Mouse (Mus musculus) intestine, embryonic 16.5 days (tissue): ENCODE results near the gene Kcnmb4. TPM values are rescaled to one million over a fixed set of nuclear protein-coding genes. Genes with fewer than 3 reads are reported as not detected.

Source experiments
- ATAC-seq: fragments of 200-750 bp; cut with Nextera tagmentation; 2 replicates; pipeline ENCODE4 v1.8.0; 2017; ENCODE audit warnings: moderate TSS enrichment, moderate library complexity
- H3K27ac ChIP-seq: fragments of 300-500 bp; sonication (generic); 2 replicates; pipeline ENCODE4 v1.5.1; 2014; ENCODE audit warnings: mild to moderate bottlenecking, low read length
- H3K27me3 ChIP-seq: fragments of 300-500 bp; sonication (generic); replicated peaks from 2 replicates; pipeline ENCODE4 v1.6.1; 2014; ENCODE audit warnings: low read length, control low read depth, mixed read lengths; ENCODE audit not compliant: control insufficient read depth, insufficient read depth
- H3K36me3 ChIP-seq: fragments of 300-500 bp; sonication (generic); 2 replicates; pipeline ENCODE4 v1.6.1; 2014; ENCODE audit warnings: low read length, control low read depth; ENCODE audit not compliant: control insufficient read depth, insufficient read depth
- H3K4me1 ChIP-seq: fragments of 300-500 bp; sonication (generic); 2 replicates; pipeline ENCODE4 v1.6.1; 2014; ENCODE audit warnings: low read length, control low read depth, mixed read lengths; ENCODE audit not compliant: control insufficient read depth, insufficient read depth
- H3K4me2 ChIP-seq: fragments of 300-500 bp; sonication (generic); 2 replicates; pipeline ENCODE4 v1.6.1; 2014; ENCODE audit warnings: low read depth, low read length, control low read depth
- H3K4me3 ChIP-seq: fragments of 300-500 bp; sonication (generic); 2 replicates; pipeline ENCODE4 v1.5.1; 2014; ENCODE audit warnings: mild to moderate bottlenecking, low read length
- H3K9ac ChIP-seq: fragments of 300-500 bp; sonication (generic); 2 replicates; pipeline ENCODE4 v1.6.1; 2014; ENCODE audit warnings: low read depth, low read length
- H3K9me3 ChIP-seq: fragments of 300-500 bp; sonication (generic); 2 replicates; pipeline ENCODE4 v1.6.1; 2016; ENCODE audit warnings: low read length, control low read depth; ENCODE audit not compliant: control insufficient read depth
- WGBS: fragments of 180-500 bp; shearing (Covaris S2); extraction: QIAGEN DNeasy Blood & Tissue Kit; methylation state at CpG from one replicate; pipeline ENCODE4 v1.1.7; 2014; 5-methylcytosine and 5-hydroxymethylcytosine counted together
- polyA plus RNA-seq: library from polyadenylated mRNA; unstranded; fragments of >200 nt; fragmentation: Nextera tagmentation; extraction: Ambion mirVana; gene quantifications from 2 replicates; pipeline ENCODE4 v1.2.1, GENCODE M21; 2015

Gene Kcnmb4
- polyA plus RNA-seq, 1 experiment from 2014 or later, result 1.9 TPM

DNA sequence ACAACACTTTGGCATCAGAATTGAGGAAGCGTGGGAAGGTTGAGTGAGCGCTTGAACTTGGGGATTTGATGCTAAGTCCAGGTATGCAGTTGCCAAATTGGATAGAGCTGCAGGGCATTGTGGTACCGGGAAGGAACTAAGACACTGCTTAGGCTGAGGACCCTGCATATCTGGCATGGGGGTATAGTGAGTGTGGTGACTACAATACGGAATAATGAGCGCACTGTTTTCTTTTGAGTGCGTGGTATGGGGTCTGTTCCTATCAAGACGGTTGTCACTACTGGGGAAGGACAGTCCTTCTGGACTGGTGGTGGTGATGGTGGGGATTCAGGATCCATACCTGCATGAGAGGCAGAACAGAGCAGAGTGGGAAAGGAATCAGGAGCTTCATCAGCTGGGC, 32.7 kb downstream of the Kcnmb4 start:
- ATAC-seq, result no peak
- Histone ChIP-seq H3K9me3 (peaks cover 3% of the 10 kb centered on the region; the same call in 1 of the 2 replicates), H3K27ac (no peak overlapping the region), H3K4me3 (no peak overlapping the region), H3K4me2 (no peak overlapping the region), H3K36me3 (no peaks in the 10 kb centered on the region), H3K27me3 (no peaks in the 10 kb centered on the region), H3K4me1 (no peaks in the 10 kb centered on the region), H3K9ac (no peak overlapping the region)
- WGBS, result 97% methylated on average over 7 of the region's 7 CpGs

DNA sequence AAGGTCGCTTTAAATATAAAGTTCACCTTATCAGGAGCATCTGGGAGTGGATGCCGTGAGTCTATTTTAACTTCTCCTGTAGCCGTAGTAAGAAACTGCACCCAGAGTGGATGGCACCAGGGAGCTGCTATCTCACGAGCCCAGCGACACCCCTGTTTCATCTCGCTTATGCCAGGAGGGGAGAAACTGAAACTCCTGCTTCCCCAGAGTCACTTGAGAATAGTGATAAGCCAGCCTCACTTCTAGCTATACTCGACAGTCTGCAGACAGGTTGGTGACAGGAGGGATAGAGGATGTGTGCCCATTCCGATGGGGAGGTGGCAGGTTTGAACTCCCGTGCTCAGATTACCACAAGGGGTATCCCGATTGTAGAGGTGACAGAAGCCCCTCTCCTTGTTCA, 33.6 kb downstream of the Kcnmb4 start:
- no peak for ATAC-seq
- Histone ChIP-seq H3K4me3 (no peak overlapping the region), H3K27ac (no peak overlapping the region), H3K9ac (no peak overlapping the region), H3K9me3 (peaks cover 3% of the 10 kb centered on the region; the same call in 1 of the 2 replicates), H3K4me2 (no peak overlapping the region), H3K36me3 (no peaks in the 10 kb centered on the region), H3K27me3 (no peaks in the 10 kb centered on the region), H3K4me1 (no peaks in the 10 kb centered on the region)
- WGBS, result 89% methylated on average over 10 of the region's 10 CpGs

DNA sequence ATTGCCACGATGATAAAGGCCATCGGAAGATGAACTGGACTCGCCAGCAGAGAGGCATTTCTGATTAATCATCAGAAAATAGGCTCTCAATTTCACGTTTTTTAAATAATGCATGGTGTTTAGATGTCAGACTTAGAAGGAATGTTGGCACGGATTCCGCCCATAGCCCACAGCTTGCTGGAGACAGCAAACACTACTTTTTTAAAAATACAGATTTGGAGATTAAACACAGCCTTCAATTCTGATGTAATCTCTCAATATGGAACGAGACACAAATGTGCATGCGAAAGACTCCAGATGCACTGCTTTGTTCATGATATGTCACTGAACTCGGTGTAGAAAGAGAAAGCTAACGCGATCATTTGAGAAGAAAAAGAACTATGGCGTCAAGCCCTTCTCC, 38.2 kb downstream of the Kcnmb4 start:
- Histone ChIP-seq H3K4me2 (no peak overlapping the region), H3K4me1 (no peaks in the 10 kb centered on the region), H3K9ac (no peak overlapping the region), H3K36me3 (no peaks in the 10 kb centered on the region), H3K4me3 (no peak overlapping the region), H3K27ac (no peak overlapping the region), H3K27me3 (no peaks in the 10 kb centered on the region), H3K9me3 (peaks cover 3% of the 10 kb centered on the region; the same call in 1 of the 2 replicates)
- ATAC-seq, result no peak
- 75% methylated on average over 12 of the region's 12 CpGs for WGBS

DNA sequence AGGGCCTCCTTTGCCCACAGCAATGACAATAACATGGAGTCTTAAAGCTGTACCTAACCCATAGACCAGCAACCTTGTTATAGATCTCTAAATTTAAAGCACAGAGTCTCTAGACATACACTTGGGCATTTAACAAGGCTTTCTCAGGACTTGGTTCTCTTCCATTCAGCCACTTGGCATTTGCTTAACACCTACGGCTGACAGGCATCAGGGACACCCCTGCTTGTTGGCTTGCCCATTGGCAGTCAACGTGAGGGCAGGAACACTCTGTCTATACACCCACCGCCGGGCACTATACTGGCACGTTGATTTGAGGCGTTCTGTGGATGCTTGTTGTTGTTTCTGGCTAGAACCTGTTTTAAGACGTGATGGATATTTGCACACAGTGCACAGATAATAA, 41.3 kb downstream of the Kcnmb4 start:
- Histone ChIP-seq H3K27me3 (no peaks in the 10 kb centered on the region), H3K4me3 (no peak overlapping the region), H3K27ac (no peak overlapping the region), H3K36me3 (no peaks in the 10 kb centered on the region), H3K4me1 (no peaks in the 10 kb centered on the region), H3K4me2 (no peak overlapping the region), H3K9ac (no peak overlapping the region), H3K9me3 (no peaks in the 10 kb centered on the region)
- 88% methylated on average over 7 of the region's 7 CpGs for WGBS
- no peak for ATAC-seq

DNA sequence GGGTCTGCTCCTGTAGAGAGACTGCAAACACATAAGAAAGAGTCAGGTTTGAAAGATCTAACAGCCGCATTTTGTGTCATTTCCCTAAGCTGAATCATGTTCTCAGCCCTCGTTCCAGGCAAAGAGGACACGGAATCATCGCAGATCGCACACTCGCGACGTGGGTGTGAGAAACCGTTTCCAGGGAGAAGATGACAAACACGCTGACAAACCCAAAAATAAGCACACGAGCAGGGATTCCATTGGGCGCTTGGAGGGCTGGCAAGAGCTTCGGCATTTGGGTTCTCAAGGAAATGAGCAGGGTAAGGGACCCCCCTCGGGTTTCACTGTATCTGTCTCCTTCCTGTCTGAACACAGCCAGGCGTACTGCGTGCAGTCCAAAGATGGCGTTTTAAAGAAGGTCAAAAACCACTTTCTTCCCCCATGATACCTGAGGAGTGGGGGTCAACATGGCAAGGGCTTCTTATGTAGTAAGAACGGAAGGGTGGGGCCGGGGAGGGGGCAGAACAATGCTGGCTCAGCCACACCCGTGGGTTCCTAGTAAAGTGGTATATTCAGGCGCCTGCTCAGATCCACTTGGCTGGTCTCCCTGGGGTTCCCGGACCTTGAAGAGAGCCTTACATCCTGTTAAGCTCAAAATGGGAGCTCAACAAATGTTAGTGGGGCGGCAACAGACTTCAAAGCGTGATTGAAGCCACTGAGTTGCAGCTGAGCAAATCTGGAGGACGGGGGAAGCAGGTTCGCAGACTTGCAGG, 45.5 kb downstream of the Kcnmb4 start:
- no peak for ATAC-seq
- WGBS, result 93% methylated on average over 26 of the region's 26 CpGs
- no peaks in the 10 kb centered on the region for H3K36me3 ChIP-seq
- H3K9ac ChIP-seq, result no peak overlapping the region
- no peak overlapping the region for H3K4me3 ChIP-seq
- no peaks in the 10 kb centered on the region for H3K9me3 ChIP-seq
- H3K4me2 ChIP-seq, result no peak overlapping the region
- no peak overlapping the region for H3K27ac ChIP-seq
- H3K27me3 ChIP-seq, result no peaks in the 10 kb centered on the region
- H3K4me1 ChIP-seq, result no peaks in the 10 kb centered on the region

DNA sequence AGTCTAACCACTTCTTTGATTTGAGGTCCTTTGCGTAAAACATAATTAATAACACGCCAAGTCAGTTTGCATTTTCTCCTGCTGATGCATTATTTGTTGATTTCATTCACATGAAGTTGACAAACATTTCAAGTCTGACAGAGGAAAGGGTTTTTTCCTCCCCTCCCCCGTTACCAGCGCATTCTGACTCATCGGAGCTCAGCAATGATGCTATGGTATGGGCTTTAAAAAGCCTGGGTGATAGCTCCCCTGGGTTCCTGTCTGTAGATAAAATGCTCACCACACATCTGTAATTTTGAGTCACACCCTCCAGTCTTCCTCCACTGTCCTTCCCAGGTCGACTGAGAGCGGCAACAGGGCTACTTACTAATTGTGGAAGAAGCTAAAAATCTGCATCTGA, 47.5 kb downstream of the Kcnmb4 start:
- H3K36me3 ChIP-seq, result no peaks in the 10 kb centered on the region
- no peak overlapping the region for H3K4me2 ChIP-seq
- H3K27ac ChIP-seq, result no peak overlapping the region
- no peaks in the 10 kb centered on the region for H3K4me1 ChIP-seq
- H3K4me3 ChIP-seq, result no peak overlapping the region
- WGBS, result 87% methylated on average over 7 of the region's 7 CpGs
- no peak overlapping the region for H3K9ac ChIP-seq
- H3K9me3 ChIP-seq, result no peaks in the 10 kb centered on the region
- ATAC-seq, result no peak
- no peaks in the 10 kb centered on the region for H3K27me3 ChIP-seq

DNA sequence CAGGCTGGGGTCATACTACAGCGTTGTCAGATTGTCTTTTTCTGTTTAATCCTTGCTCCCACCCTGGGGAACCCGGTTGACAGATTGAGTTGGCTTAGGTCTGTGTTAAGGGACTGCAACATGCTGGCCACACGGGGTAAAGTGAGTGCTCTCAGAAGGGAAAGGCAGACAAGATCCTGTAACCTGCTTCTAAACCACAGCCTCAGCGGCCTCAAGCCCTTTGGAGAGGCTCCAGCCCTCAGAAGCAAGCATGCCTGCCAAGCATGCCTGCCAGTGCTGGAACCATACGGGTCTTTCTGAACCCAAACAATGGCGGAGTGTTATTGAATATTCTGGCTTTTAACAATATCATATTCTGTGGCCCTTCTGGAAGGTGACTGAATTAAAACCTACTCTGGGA, 48.8 kb downstream of the Kcnmb4 start:
- ATAC-seq, result no peak
- 86% methylated on average over 6 of the region's 6 CpGs for WGBS
- no peak overlapping the region for H3K9ac ChIP-seq
- no peaks in the 10 kb centered on the region for H3K27me3 ChIP-seq
- no peak overlapping the region for H3K27ac ChIP-seq
- no peaks in the 10 kb centered on the region for H3K9me3 ChIP-seq
- H3K36me3 ChIP-seq, result no peaks in the 10 kb centered on the region
- no peak overlapping the region for H3K4me2 ChIP-seq
- no peaks in the 10 kb centered on the region for H3K4me1 ChIP-seq
- no peak overlapping the region for H3K4me3 ChIP-seq

DNA sequence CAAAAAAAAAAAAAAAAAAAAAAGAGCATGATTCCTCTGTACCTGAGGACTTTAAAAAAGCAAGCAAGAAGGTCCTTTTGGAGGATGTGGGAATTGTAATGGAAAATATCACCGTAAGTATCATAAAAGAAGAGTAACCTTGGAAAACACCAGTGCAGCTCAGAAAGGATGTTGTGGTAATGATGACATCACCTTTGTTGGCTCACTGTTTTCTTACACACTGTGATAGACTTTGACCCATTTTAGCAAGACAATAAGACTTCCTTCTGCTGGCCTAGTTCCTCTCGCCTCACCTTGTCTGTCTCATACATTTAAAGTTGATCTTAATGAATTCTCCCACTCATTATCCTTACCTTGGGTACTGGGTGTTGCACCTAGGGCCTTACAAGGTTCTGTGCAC, 51.1 kb downstream of the Kcnmb4 start:
- H3K9me3 ChIP-seq, result no peaks in the 10 kb centered on the region
- H3K4me3 ChIP-seq, result no peak overlapping the region
- no peak overlapping the region for H3K4me2 ChIP-seq
- no peak overlapping the region for H3K27ac ChIP-seq
- H3K4me1 ChIP-seq, result no peaks in the 10 kb centered on the region
- ATAC-seq, result no peak
- H3K27me3 ChIP-seq, result no peaks in the 10 kb centered on the region
- no peak overlapping the region for H3K9ac ChIP-seq
- WGBS, result 89% methylated on average over 2 of the region's 2 CpGs
- no peaks in the 10 kb centered on the region for H3K36me3 ChIP-seq

DNA sequence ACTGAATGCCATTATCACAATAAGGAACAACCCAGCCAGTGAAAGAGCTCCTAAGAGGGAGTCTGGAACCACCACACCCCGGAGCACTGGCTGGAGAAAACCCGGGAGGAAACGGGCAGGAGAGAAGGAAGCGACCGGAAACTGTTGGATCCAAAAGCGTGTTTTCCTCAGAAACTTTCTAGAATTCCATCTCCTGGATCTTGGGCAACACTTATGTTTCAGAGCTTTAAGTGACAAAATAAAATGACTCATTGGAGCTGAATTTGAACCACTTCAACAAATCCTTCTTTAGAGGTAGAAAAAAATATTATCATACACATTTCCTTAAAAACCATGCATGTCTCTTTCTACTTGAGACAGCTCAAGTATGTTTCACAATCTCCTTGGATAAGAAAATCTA, 52.7 kb downstream of the Kcnmb4 start:
- Histone ChIP-seq H3K36me3 (no peaks in the 10 kb centered on the region), H3K9me3 (no peaks in the 10 kb centered on the region), H3K27ac (no peak overlapping the region), H3K27me3 (no peaks in the 10 kb centered on the region), H3K4me2 (no peak overlapping the region), H3K4me1 (no peaks in the 10 kb centered on the region), H3K4me3 (no peak overlapping the region), H3K9ac (no peak overlapping the region)
- WGBS, result 79% methylated on average over 6 of the region's 6 CpGs
- ATAC-seq, result no peak
